Mouse (Mus musculus): Measurements from ENCODE around the gene Olfr437. TPM values are rescaled to one million over a fixed set of nuclear protein-coding genes. Genes with fewer than 3 reads are reported as not detected.
"Not testable (repeated sequence)": the region's sequence is repeated elsewhere in the genome, so short reads cannot be mapped to it uniquely, and the experiment has no call there.

Gene Olfr437
- not detected for total RNA-seq (2018; cell fraction: chromatin; rRNA removed)
- total RNA-seq (2018; cell fraction: cytosol; rRNA removed): not detected
- total RNA-seq (2018; cell fraction: nucleus; rRNA removed): not detected
- not detected in 3 replicates for polyA plus RNA-seq (2018)

- 71% methylated on average over 3 of the region's 3 CpGs for WGBS (ENCODE audit: missing documents)
- Histone ChIP-seq H3K27ac (no peak within 1 kb of the TSS), H3K36me3 (ENCODE audit: inconsistent target) (no peaks in the 10 kb centered on the region), H3K4me3 (ENCODE audit: inconsistent target) (no peak within 1 kb of the TSS), H3K79me2 (ENCODE audit: inconsistent target) (no peaks in the 10 kb centered on the region)
Observed at GRCm38 (mm10) chr6:43162982-43163381, at the start of gene Olfr437. TSS of gene Olfr437 (plus strand) at chr6:43163282.

GRCm38 (mm10) chr6:43146267-43146666 is 16.8 kb upstream of the Olfr437 start, which contains the start of gene Olfr237-ps1:
TSS of gene Olfr237-ps1 (plus strand) at chr6:43146567.
- 93% methylated on average over 2 of the region's 2 CpGs for WGBS (ENCODE audit: missing documents)
- not testable (repeated sequence) for H3K36me3 ChIP-seq (ENCODE audit: inconsistent target); H3K4me3 ChIP-seq (ENCODE audit: inconsistent target); H3K79me2 ChIP-seq (ENCODE audit: inconsistent target); H3K27ac ChIP-seq

- Histone ChIP-seq H3K79me2 (ENCODE audit: inconsistent target) (no peaks in the 10 kb centered on the region), H3K27ac (no peak overlapping the region), H3K36me3 (ENCODE audit: inconsistent target) (no peaks in the 10 kb centered on the region), H3K4me3 (ENCODE audit: inconsistent target) (no peak overlapping the region)
- 67% methylated on average over 1 of the region's 1 CpGs for WGBS (ENCODE audit: missing documents)
Observed at GRCm38 (mm10) chr6:43159502-43159901, 3.6 kb upstream of the Olfr437 start.

GRCm38 (mm10) chr6:43167246-43167645 is 4.2 kb downstream of the Olfr437 start:
- H3K79me2 ChIP-seq (ENCODE audit: inconsistent target): no peaks in the 10 kb centered on the region

GRCm38 (mm10) chr6:43171840-43172239 is 8.8 kb downstream of the Olfr437 start, which contains the start of gene Olfr13:
TSS of gene Olfr13 (plus strand) at chr6:43172140.
- 68% methylated on average over 4 of the region's 4 CpGs for WGBS (ENCODE audit: missing documents)
- H3K27ac ChIP-seq: no peak within 1 kb of the TSS
- no peak within 1 kb of the TSS for H3K4me3 ChIP-seq (ENCODE audit: inconsistent target)
- H3K36me3 ChIP-seq (ENCODE audit: inconsistent target): no peaks in the 10 kb centered on the region
- no peaks in the 10 kb centered on the region for H3K79me2 ChIP-seq (ENCODE audit: inconsistent target)

More at GRCm38 (mm10) chr6:43167246-43167645, 4.2 kb downstream of the Olfr437 start:
- no peak overlapping the region for H3K4me3 ChIP-seq (ENCODE audit: inconsistent target)
- WGBS (ENCODE audit: missing documents): 100% methylated on average over 4 of the region's 4 CpGs
- no peaks in the 10 kb centered on the region for H3K36me3 ChIP-seq (ENCODE audit: inconsistent target)
- H3K27ac ChIP-seq: no peak overlapping the region

- 67% methylated on average over 1 of the region's 1 CpGs for WGBS (ENCODE audit: missing documents)
- H3K4me3 ChIP-seq (ENCODE audit: inconsistent target): no peak overlapping the region
- H3K79me2 ChIP-seq (ENCODE audit: inconsistent target): no peaks in the 10 kb centered on the region
- H3K36me3 ChIP-seq (ENCODE audit: inconsistent target): no peaks in the 10 kb centered on the region
- no peak overlapping the region for H3K27ac ChIP-seq
Observed at GRCm38 (mm10) chr6:43178129-43178528, 15.0 kb downstream of the Olfr437 start.

- Histone ChIP-seq H3K27ac (no peak overlapping the region), H3K4me3 (ENCODE audit: inconsistent target) (no peak overlapping the region), H3K79me2 (ENCODE audit: inconsistent target) (no peaks in the 10 kb centered on the region), H3K36me3 (ENCODE audit: inconsistent target) (no peaks in the 10 kb centered on the region)
- WGBS (ENCODE audit: missing documents): 74% methylated on average over 6 of the region's 6 CpGs
Observed at GRCm38 (mm10) chr6:43178584-43179501, 15.8 kb downstream of the Olfr437 start.

- Histone ChIP-seq H3K4me3 (ENCODE audit: inconsistent target) (no peak overlapping the region), H3K36me3 (ENCODE audit: inconsistent target) (no peaks in the 10 kb centered on the region), H3K79me2 (ENCODE audit: inconsistent target) (no peaks in the 10 kb centered on the region), H3K27ac (no peak overlapping the region)
- WGBS (ENCODE audit: missing documents): 90% methylated on average over 3 of the region's 3 CpGs
Observed at GRCm38 (mm10) chr6:43190986-43191385, 27.9 kb downstream of the Olfr437 start.

GRCm38 (mm10) chr6:43196781-43197180 is 33.7 kb downstream of the Olfr437 start, which contains the start of gene Olfr435:
TSS of gene Olfr435 (plus strand) at chr6:43197146.
- Histone ChIP-seq H3K27ac (no peak within 1 kb of the TSS), H3K4me3 (ENCODE audit: inconsistent target) (no peak within 1 kb of the TSS), H3K36me3 (ENCODE audit: inconsistent target) (no peaks in the 10 kb centered on the region), H3K79me2 (ENCODE audit: inconsistent target) (no peaks in the 10 kb centered on the region)

GRCm38 (mm10) chr6:43198094-43198493 is 35.0 kb downstream of the Olfr437 start:
- Histone ChIP-seq H3K79me2 (ENCODE audit: inconsistent target) (no peaks in the 10 kb centered on the region), H3K4me3 (ENCODE audit: inconsistent target) (no peak overlapping the region), H3K36me3 (ENCODE audit: inconsistent target) (no peaks in the 10 kb centered on the region), H3K27ac (no peak overlapping the region)
- WGBS (ENCODE audit: missing documents): 74% methylated on average over 3 of the region's 3 CpGs

- Histone ChIP-seq H3K4me3 (ENCODE audit: inconsistent target) (no peak overlapping the region), H3K36me3 (ENCODE audit: inconsistent target) (no peaks in the 10 kb centered on the region), H3K27ac (no peak overlapping the region), H3K79me2 (ENCODE audit: inconsistent target) (no peaks in the 10 kb centered on the region)
Observed at GRCm38 (mm10) chr6:43202786-43203185, 39.7 kb downstream of the Olfr437 start.

- Histone ChIP-seq H3K4me3 (ENCODE audit: inconsistent target) (no peak overlapping the region), H3K36me3 (ENCODE audit: inconsistent target) (no peaks in the 10 kb centered on the region), H3K79me2 (ENCODE audit: inconsistent target) (no peaks in the 10 kb centered on the region), H3K27ac (no peak overlapping the region)
- WGBS (ENCODE audit: missing documents): 41% methylated on average over 2 of the region's 2 CpGs
Observed at GRCm38 (mm10) chr6:43205355-43205754, 42.3 kb downstream of the Olfr437 start.

GRCm38 (mm10) chr6:43212873-43213272 is 49.8 kb downstream of the Olfr437 start, which contains the start of gene Olfr434:
TSS of gene Olfr434 (plus strand) at chr6:43213021.
- not testable (repeated sequence) for H3K4me3 ChIP-seq (ENCODE audit: inconsistent target); H3K36me3 ChIP-seq (ENCODE audit: inconsistent target); H3K27ac ChIP-seq; H3K79me2 ChIP-seq (ENCODE audit: inconsistent target)
